Mouse (Mus musculus): ENCODE results near the gene Carmil2.

DNA sequence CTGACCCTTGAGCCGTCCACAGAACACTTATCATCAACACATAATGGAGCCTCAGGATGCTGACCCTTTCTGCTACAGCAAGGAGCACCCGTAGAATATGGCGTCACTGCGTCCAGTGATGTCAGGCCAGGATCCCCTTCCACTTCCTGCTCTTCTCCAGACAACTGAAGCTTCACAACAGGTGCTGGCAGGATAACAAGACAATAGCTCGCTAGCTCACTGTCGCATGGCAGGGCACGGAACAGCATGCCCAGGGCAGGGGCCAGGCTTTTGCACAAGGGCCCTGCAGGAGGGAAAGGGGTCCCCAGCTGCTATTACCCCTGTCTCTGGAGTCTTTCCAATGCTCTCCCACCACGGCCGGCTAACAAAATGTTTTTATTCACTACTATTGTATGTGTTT, 36.8 kb downstream of the Carmil2 start:
- TF ChIP-seq POLR2A (IDR thresholded peaks at IDR 0.05; ENCODE audit: borderline replicate concordance, low read depth, low read length) (no peak), CTCF (IDR thresholded peaks at IDR 0.05; ENCODE audit: low read depth, low read length) (no peak)
